Mouse (Mus musculus): ENCODE data around the gene Tgfbi.

The Tgfbi gene

GRCm38 (mm10) chr13:56599511-56599910, 9.8 kb upstream of the Tgfbi start:
- no peak for DNase-seq

GRCm38 (mm10) chr13:56600216-56600890, 9.0 kb upstream of the Tgfbi start:
- DNase-seq: peak; percentile 89

DNA sequence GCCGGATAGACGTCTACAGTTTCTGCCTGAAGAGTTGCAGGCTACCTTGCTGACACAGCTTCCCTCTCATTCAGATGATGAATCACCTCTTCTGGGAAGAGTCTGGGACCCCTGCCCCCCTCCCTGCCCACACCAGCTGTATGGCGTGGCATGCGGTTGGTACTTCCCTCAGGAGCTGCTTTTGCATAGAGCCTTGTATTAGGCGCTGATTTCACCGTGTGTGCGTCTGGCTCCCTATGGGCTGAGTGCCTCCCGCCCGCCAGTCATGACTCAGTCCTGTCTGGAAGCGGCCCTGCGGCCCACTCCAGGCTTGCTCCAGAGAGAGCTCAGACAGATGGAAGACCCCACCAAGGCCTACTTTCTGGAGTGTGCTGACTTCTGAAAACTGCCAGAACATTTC, 8.1 kb upstream of the Tgfbi start:
- DNase-seq: peak; percentile 78

GRCm38 (mm10) chr13:56605503-56605902, 3.8 kb upstream of the Tgfbi start:
- no peak for DNase-seq

DNA sequence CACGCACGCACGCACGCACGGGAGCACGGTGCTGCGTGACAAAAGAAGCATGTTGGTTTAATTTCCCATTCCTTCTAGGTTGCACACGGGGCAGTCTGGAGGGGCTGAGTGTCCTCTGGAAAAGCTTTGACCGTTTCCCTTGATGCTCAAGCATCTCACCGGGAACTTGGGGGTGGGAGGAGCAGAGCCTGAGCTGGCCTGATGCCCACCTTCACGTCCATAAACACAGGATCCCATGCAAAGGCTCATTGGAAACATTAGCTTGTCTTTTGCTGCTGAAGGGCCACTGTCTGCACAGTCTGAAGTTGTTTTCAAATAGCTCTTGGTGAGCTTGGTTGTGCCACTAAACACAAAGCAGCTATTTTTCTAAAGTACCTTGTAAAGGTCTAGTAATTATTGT, 2.6 kb upstream of the Tgfbi start:
- no peak for DNase-seq

DNA sequence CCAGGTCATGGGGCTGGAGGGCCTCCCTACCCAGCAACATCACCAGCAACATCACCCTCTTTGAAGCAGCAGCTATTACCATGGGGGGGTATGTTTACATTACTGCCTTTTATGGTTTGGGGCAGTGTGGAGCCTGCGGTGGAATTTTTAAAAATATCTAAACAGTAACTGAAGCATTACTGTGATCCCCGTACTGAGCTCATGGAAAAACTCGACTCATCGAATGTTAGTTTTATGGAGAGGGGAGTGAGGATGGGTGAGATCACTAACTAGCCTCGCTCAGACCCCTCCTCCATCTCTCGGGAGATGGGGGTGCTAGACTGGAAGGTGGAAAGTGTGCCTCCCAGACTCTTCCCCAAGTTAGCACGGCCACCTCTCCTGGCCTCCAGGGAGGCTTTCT, 2.1 kb upstream of the Tgfbi start:
- no peak for DNase-seq

DNA sequence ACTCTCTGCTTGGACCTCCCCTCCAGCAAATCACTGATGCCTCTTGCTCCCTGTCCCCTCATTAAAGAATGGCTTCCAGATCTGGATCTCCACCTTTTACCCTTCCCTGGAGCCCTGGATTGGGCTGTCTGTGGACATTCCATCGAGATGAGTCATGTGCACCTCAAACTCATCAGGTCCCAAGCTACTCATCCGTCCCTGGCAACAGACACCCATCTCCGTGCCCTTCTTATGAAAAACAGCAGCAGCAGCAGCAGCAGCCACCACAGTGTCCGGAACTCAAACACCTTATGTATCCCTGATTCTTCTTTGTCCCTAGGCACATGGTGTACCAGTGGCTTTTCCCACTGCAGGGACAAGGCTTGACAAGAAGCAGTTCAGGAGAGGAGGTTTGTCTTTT, 1.5 kb upstream of the Tgfbi start:
- no peak for DNase-seq

GRCm38 (mm10) chr13:56611129-56611528, 1.8 kb downstream of the Tgfbi start:
- no peak for DNase-seq

DNA sequence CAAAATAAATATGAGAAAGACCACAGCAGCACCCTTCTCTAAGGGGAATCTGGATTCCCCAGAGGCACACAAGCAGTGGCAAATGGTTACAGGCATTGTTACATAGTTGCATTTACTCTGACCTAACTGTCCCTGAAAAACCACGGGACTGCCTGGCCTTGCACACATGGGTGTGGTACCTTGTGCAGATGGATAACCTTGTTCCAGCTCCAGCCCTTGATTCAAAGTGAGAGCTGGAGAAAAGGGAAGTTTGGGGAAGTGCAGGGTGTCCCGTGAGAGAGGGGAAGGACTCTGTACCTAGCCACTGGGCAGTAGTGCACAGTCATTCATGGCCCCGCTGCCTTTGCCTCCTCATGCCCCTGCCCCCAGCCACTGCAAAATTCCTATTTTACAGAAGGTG, 2.4 kb downstream of the Tgfbi start:
- no peak for DNase-seq

DNA sequence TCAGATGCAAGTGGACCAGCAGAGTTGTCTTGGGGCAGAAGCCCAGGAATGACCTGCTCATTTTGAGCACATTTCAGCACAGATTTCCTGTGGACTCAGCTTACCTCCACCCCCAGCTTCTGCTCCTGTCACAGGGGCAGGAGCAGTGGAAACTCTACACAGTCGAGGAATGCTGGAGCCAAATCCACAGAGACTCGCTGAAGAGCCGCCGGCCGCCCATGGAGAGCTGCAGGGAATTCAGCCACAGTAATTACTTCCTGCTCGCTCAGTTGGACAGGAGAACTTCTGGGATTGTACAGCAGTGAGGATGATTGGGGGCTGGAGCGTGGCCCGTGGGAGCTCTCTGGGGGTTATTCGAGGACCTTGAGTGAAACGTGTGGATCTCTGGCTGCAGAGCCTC, 3.0 kb downstream of the Tgfbi start:
- DNase-seq: peak; percentile 61

- no peak for DNase-seq
These were observed 4.2 kb downstream of the Tgfbi start for GRCm38 (mm10) chr13:56613366-56613998.

DNA sequence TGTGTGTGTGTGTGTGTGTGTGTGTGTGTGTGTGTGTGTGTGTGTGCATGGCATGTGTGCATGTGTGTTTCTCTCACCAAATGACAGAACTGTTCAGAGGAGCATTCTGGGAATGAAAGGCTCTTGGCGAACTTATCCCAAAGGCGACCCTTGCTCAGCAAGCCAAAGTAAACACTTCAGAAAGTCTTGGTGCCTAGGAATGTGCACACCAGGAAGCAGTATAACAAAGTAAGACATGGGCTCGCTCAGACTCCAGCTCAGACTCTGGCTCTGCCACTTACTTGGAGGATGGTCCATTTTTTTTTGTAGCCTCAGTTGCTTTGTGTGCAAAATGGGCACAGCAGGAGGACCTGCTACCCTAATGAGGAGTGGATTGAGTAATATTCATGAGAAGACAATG, 5.4 kb downstream of the Tgfbi start:
- no peak for DNase-seq

GRCm38 (mm10) chr13:56615223-56615622, 5.9 kb downstream of the Tgfbi start:
- no peak for DNase-seq

GRCm38 (mm10) chr13:56615864-56616263, 6.5 kb downstream of the Tgfbi start:
- DNase-seq: no peak

DNA sequence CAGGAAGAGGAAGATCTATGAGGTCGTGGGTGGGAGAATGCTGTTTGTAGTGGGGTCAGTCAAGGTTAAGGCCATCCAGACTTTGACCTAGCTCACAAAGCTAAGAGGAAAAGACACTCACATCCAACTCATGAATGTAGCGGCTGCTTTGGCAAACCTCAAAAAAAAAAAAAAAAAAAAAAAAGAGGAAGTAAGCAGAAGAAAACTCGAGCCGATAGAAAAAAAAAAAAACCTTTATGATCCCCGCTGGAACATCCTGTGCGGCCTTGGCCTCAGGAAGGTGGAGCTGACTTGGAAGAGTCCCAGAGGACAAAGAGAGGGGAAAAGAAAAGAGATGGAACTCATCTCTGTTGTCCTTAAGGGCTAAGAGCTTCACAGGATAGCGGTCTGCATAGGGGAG, 7.1 kb downstream of the Tgfbi start:
- no peak for DNase-seq

GRCm38 (mm10) chr13:56617197-56617596, 7.9 kb downstream of the Tgfbi start:
- DNase-seq: no peak

- peak; percentile 27 for DNase-seq
These were observed 13.0 kb downstream of the Tgfbi start for GRCm38 (mm10) chr13:56622201-56622757.

GRCm38 (mm10) chr13:56626524-56626923, 17.2 kb downstream of the Tgfbi start:
- DNase-seq: no peak

DNA sequence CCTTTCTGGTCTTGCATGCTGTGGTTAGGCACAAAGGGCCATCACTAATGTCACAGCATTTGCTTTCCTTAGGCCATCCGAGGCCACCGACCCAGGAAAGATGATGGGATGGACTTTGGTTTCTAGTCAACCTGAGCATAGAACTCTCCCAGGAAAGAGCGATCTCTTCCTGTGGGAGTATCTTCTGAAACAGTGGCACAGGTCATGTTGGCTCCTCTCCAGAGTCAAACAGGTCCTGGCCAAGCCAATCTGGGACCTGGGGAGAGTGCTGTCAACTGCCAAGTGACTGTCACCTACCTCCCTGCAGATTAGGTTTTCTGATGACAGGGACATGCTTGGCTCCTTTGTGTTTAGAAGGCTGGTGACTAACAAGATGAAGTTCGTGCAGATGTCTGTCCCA, 20.8 kb downstream of the Tgfbi start:
- no peak for DNase-seq

DNA sequence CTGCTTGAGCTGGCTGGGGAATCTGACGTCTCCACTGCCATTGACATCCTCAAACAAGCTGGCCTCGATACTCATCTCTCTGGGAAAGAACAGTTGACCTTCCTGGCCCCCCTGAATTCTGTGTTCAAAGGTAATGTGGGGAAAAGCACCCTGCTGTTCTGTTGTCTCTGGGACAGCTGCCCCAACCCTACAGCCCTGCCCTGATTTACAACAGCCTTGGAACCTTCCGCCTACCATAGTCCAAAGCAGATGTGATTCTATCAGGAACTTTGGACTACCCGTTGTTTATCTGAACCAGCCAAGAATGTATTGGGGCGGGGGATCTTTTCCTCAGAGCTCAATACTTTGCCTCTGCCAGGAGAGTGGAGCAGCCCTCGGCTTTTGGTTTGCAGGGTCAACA, 21.2 kb downstream of the Tgfbi start:
- no peak for DNase-seq

- DNase-seq: no peak
These were observed 22.0 kb downstream of the Tgfbi start for GRCm38 (mm10) chr13:56631332-56631731.

DNA sequence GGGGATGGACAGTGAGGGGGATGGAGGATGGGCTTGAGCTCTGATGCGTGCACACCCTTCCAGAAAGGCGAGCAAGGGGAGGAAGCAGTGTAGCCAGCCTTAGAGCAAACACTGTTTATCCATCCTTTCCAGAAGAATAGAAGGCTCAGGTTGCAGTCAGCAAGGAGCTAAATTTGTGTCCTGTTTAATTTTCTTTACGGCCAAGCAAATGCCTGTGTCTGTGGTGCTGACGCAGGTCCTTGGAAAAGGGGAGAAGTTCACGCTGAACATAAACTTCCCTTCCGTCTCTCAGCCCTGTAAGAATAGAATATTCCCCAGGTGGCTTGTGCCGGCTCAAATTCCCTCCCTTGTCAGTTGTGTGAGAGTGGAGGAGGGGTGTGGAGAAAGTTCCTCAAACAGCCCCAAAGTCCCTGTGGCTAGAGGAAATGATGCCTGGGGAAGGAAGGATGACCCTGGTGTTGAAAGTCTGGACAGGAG, 24.9 kb downstream of the Tgfbi start:
- peak; percentile 77 for DNase-seq

- peak; percentile 46 for DNase-seq
These were observed 25.6 kb downstream of the Tgfbi start for GRCm38 (mm10) chr13:56634920-56635319.

- no peak for DNase-seq
These were observed 27.7 kb downstream of the Tgfbi start for GRCm38 (mm10) chr13:56637027-56637426.

All from embryo, embryonic 11 days (tissue).